Mouse (Mus musculus) testis, adult 2 months (tissue): ENCODE results near the gene Hip1r.

Source experiments
- CTCF ChIP-seq: fragments of 200-500 bp; IDR thresholded peaks from 2 replicates; pipeline ENCODE4 v1.5.1; 2012; ENCODE audit warnings: low read depth, mild to moderate bottlenecking, inconsistent platforms, low read length, moderate library complexity; ENCODE audit not compliant: control insufficient read depth, insufficient read depth, insufficient replicate concordance
- POLR2A ChIP-seq: fragments of 200-500 bp; IDR thresholded peaks from 2 replicates; pipeline ENCODE4 v1.6.1; 2012; ENCODE audit warnings: low read depth, mild to moderate bottlenecking, inconsistent platforms, low read length, moderate library complexity; ENCODE audit not compliant: control insufficient read depth

DNA sequence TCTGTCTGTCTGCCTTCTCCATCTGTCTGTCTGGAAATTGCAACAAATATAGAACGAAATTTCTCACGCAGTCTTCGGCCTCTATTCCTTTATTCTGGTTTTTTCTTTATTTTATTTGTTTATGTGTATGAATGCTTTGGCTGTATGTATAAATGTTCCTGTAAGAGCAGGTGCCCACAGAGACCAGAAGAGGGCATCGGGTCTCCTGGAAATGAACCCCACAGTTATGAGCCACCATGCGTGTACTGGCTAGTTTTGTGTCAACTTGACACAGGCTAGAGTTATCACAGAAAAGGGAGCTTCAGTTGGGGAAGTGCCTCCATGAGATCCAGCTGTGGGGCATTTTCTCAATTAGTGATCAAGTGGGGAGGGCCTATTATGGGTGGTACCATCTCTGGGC is 70.6 kb downstream of the Hip1r start:
- TF ChIP-seq CTCF (no peak), POLR2A (no peak)
